Mouse (Mus musculus) heart, adult 9 months (tissue): ENCODE data around the gene Serpinb1a.

ENCODE experiments used
- DNase-seq, 2 experiments: peaks; one replicate each; pipeline ENCODE4 v3.0.0; 2022; ENCODE audit warnings: low spot score in 2 of 2

The Serpinb1a gene

GRCm38 (mm10) chr13:32799131-32799530, 51.9 kb downstream of the Serpinb1a start:
- DNase-seq, result no peak

GRCm38 (mm10) chr13:32797085-32797484, 53.9 kb downstream of the Serpinb1a start:
- no peak for DNase-seq

DNA sequence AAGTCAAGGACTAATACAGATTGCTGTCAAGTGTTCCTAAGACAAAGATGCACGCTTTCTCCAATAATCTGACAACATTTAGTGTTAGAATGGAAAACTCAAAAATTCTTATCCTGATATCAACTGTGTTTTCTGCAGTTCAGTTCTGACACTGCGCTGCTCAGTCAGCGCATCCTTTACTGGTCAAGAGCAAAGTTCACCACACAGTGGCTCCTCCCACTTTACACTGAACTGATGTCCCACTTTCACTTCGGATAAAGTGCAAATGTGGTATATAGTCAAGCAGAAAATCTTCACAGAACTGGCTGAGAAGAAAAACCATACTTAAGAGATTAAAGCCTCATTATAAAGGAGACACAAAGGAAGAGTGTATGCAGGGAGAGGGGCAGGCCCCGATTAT, 55.8 kb downstream of the Serpinb1a start:
- DNase-seq, result no peak

DNA sequence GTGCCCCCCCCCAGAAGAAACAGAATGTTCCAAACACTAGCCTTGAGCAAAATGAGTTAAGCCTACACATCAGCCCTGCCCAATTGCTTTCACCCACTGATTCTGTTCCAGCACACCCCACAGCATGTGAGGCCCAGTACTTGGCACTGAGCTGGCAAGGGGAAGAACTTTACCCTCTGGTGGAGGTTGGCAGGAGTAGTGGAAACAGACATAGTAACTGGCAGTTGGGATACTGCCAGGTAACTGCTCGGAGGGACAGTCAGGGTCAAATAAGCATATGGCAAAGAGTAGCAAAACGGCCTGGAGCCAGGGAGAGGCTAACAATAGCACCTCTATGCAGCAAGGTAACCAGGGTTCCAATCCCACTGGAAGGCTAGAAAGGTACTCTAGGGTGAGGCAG, 56.4 kb downstream of the Serpinb1a start:
- DNase-seq, result peak; percentile 77 to 83
